Mouse (Mus musculus) midbrain, embryonic 16.5 days (tissue): Measurements from ENCODE around the gene Ddx31. TPM values are rescaled to one million over a fixed set of nuclear protein-coding genes. Genes with fewer than 3 reads are reported as not detected.

ENCODE experiments used
- ATAC-seq: fragments of 200-750 bp; cut with Nextera tagmentation; 2 replicates; pipeline ENCODE4 v1.8.0; 2017; ENCODE audit warnings: moderate TSS enrichment
- H3K27ac ChIP-seq: fragments of 300-500 bp; sonication (generic); 2 replicates; pipeline ENCODE4 v1.5.1; 2014; ENCODE audit warnings: mild to moderate bottlenecking, low read length, mixed read lengths
- H3K27me3 ChIP-seq: fragments of 300-500 bp; sonication (generic); 2 replicates; pipeline ENCODE4 v1.6.1; 2014; ENCODE audit warnings: low read depth, low read length, mixed read lengths; ENCODE audit not compliant: control insufficient read depth, insufficient read depth
- H3K36me3 ChIP-seq: fragments of 300-500 bp; sonication (generic); 2 replicates; pipeline ENCODE4 v1.6.1; 2014; ENCODE audit warnings: mild to moderate bottlenecking, low read length, moderate library complexity, mixed read lengths; ENCODE audit not compliant: control insufficient read depth, insufficient read depth
- H3K4me1 ChIP-seq: fragments of 300-500 bp; sonication (generic); 2 replicates; pipeline ENCODE4 v1.6.1; 2014; ENCODE audit warnings: mild to moderate bottlenecking, low read length, mixed read lengths; ENCODE audit not compliant: control insufficient read depth, insufficient read depth
- H3K4me2 ChIP-seq: fragments of 300-500 bp; sonication (generic); 2 replicates; pipeline ENCODE4 v1.6.1; 2014; ENCODE audit warnings: mild to moderate bottlenecking, low read length, mixed read lengths
- H3K4me3 ChIP-seq: fragments of 300-500 bp; sonication (generic); 2 replicates; pipeline ENCODE4 v1.5.1; 2014; ENCODE audit warnings: low read depth, mild to moderate bottlenecking, low read length, moderate library complexity, mixed read lengths
- H3K9ac ChIP-seq: fragments of 300-500 bp; sonication (generic); 2 replicates; pipeline ENCODE4 v1.6.1; 2014; ENCODE audit warnings: low read depth, low read length, mixed read lengths
- H3K9me3 ChIP-seq: fragments of 300-500 bp; sonication (generic); replicated peaks from 2 replicates; pipeline ENCODE4 v1.6.1; 2014; ENCODE audit warnings: mild to moderate bottlenecking, low read length, mixed read lengths; ENCODE audit not compliant: control insufficient read depth, poor library complexity, severe bottlenecking
- WGBS: fragments of 180-500 bp; shearing (Covaris S2); extraction: QIAGEN DNeasy Blood & Tissue Kit; methylation state at CpG from one replicate; pipeline ENCODE4 v1.1.7; 2014; 5-methylcytosine and 5-hydroxymethylcytosine counted together
- polyA plus RNA-seq: library from polyadenylated mRNA; unstranded; fragments of >200 nt; fragmentation: Nextera tagmentation; extraction: Ambion mirVana; gene quantifications from 2 replicates; pipeline ENCODE4 v1.2.1, GENCODE M21; 2015

Gene Ddx31
- polyA plus RNA-seq, 1 experiment from 2014 or later, result 10.7 TPM

GRCm38 (mm10) chr2:28905561-28905960 lies 65.4 kb downstream of the Ddx31 start:
- Histone ChIP-seq H3K36me3 (peaks cover 3% of the 10 kb centered on the region; the same call in 1 of the 2 replicates), H3K4me2 (no peak overlapping the region), H3K9me3 (no peaks in the 10 kb centered on the region), H3K9ac (no peak overlapping the region), H3K27ac (peak overlapping the region; percentile 54), H3K27me3 (peaks cover 58% of the 10 kb centered on the region), H3K4me1 (peaks cover 18% of the 10 kb centered on the region), H3K4me3 (no peak overlapping the region)
- 29% methylated on average over 4 of the region's 4 CpGs for WGBS
- ATAC-seq, result no peak

- Histone ChIP-seq H3K4me2 (peak overlapping the region; percentile 49), H3K27me3 (peaks cover 57% of the 10 kb centered on the region), H3K9me3 (no peaks in the 10 kb centered on the region), H3K4me1 (peaks cover 24% of the 10 kb centered on the region), H3K36me3 (peaks cover 3% of the 10 kb centered on the region; the same call in 1 of the 2 replicates), H3K27ac (peak overlapping the region; percentile 82), H3K9ac (peak overlapping the region; percentile 65), H3K4me3 (peak overlapping the region; percentile 41; the same call in 1 of the 2 replicates)
- ATAC-seq, result no peak
- WGBS, result 4% methylated on average over 10 of the region's 10 CpGs
Measured at GRCm38 (mm10) chr2:28907691-28908388, 67.6 kb downstream of the Ddx31 start.

- peak; percentile 63; the same call in 1 of the 2 replicates for ATAC-seq
- H3K4me2 ChIP-seq, result peak overlapping the region; percentile 49
- whole genome bisulfite sequencing, result 2% methylated on average over 38 of the region's 39 CpGs
- peak overlapping the region; percentile 82 for H3K27ac ChIP-seq
- peaks cover 3% of the 10 kb centered on the region; the same call in 1 of the 2 replicates for H3K36me3 ChIP-seq
- H3K9ac ChIP-seq, result peak overlapping the region; percentile 65
- no peaks in the 10 kb centered on the region for H3K9me3 ChIP-seq
- H3K27me3 ChIP-seq, result peaks cover 58% of the 10 kb centered on the region
- H3K4me3 ChIP-seq, result peak overlapping the region; percentile 41
- peaks cover 24% of the 10 kb centered on the region for H3K4me1 ChIP-seq
Measured at GRCm38 (mm10) chr2:28908389-28909153, 68.4 kb downstream of the Ddx31 start.

- no peaks in the 10 kb centered on the region for H3K9me3 ChIP-seq
- H3K9ac ChIP-seq, result peak overlapping the region; percentile 65
- H3K27me3 ChIP-seq, result peaks cover 63% of the 10 kb centered on the region
- no peak for ATAC-seq
- H3K36me3 ChIP-seq, result peaks cover 3% of the 10 kb centered on the region; the same call in 1 of the 2 replicates
- H3K4me1 ChIP-seq, result peaks cover 24% of the 10 kb centered on the region
- H3K27ac ChIP-seq, result peak overlapping the region; percentile 82
- WGBS, result under 1% methylated on average over 41 of the region's 41 CpGs
- H3K4me2 ChIP-seq, result peak overlapping the region; percentile 49
- peak overlapping the region; percentile 41 for H3K4me3 ChIP-seq
Measured at GRCm38 (mm10) chr2:28909186-28909817, 69.1 kb downstream of the Ddx31 start.

- Histone ChIP-seq H3K9me3 (no peaks in the 10 kb centered on the region), H3K27me3 (peaks cover 66% of the 10 kb centered on the region)
Measured at GRCm38 (mm10) chr2:28909818-28910710, 69.9 kb downstream of the Ddx31 start.

GRCm38 (mm10) chr2:28910877-28911276 lies 70.7 kb downstream of the Ddx31 start:
- H3K27me3 ChIP-seq, result peaks cover 69% of the 10 kb centered on the region
- peak overlapping the region; percentile 49 for H3K4me2 ChIP-seq
- no peak for ATAC-seq
- H3K9me3 ChIP-seq, result no peaks in the 10 kb centered on the region
- H3K9ac ChIP-seq, result peak overlapping the region; percentile 35
- WGBS, result 0% methylated on average over 3 of the region's 3 CpGs
- H3K4me3 ChIP-seq, result peak overlapping the region; percentile 41
- no peaks in the 10 kb centered on the region for H3K36me3 ChIP-seq
- peak overlapping the region; percentile 82 for H3K27ac ChIP-seq
- peaks cover 24% of the 10 kb centered on the region for H3K4me1 ChIP-seq

More at GRCm38 (mm10) chr2:28909818-28910710, 69.9 kb downstream of the Ddx31 start:
- ATAC-seq, result no peak
- Histone ChIP-seq H3K4me3 (peak overlapping the region; percentile 41), H3K36me3 (peaks cover 3% of the 10 kb centered on the region; the same call in 1 of the 2 replicates), H3K4me1 (peaks cover 24% of the 10 kb centered on the region), H3K9ac (peak overlapping the region; percentile 65; the same call in 1 of the 2 replicates), H3K27ac (peak overlapping the region; percentile 82), H3K4me2 (peak overlapping the region; percentile 49)
- WGBS, result 4% methylated on average over 25 of the region's 25 CpGs

- ATAC-seq, result no peak
- Histone ChIP-seq H3K36me3 (no peaks in the 10 kb centered on the region), H3K9ac (peak overlapping the region; percentile 35), H3K27me3 (peaks cover 65% of the 10 kb centered on the region), H3K9me3 (no peaks in the 10 kb centered on the region), H3K27ac (peak overlapping the region; percentile 82), H3K4me2 (peak overlapping the region; percentile 49), H3K4me1 (peaks cover 26% of the 10 kb centered on the region), H3K4me3 (peak overlapping the region; percentile 41)
- WGBS, result under 1% methylated on average over 44 of the region's 44 CpGs
Measured at GRCm38 (mm10) chr2:28911331-28912038, 71.3 kb downstream of the Ddx31 start.
